Mouse (Mus musculus) testis, adult 2 months (tissue): Measurements from ENCODE around the gene Tnfsf13. TPM values are rescaled to one million over a fixed set of nuclear protein-coding genes. Genes with fewer than 3 reads are reported as not detected.
"Not testable (repeated sequence)": the region's sequence is repeated elsewhere in the genome, so short reads cannot be mapped to it uniquely, and the experiment has no call there.

Source experiments
- H3K27ac ChIP-seq: fragments of 200-500 bp; 2 replicates; pipeline ENCODE4 v1.5.1; 2012; ENCODE audit warnings: low read depth, low read length; ENCODE audit not compliant: control insufficient read depth, insufficient read depth
- H3K27me3 ChIP-seq: fragments of 200-500 bp; 2 replicates; pipeline ENCODE4 v1.6.1; 2012; ENCODE audit warnings: mild to moderate bottlenecking, low read length, moderate library complexity; ENCODE audit not compliant: control insufficient read depth, insufficient read depth
- H3K36me3 ChIP-seq: fragments of 200-500 bp; 2 replicates; pipeline ENCODE4 v1.6.1; 2012; ENCODE audit warnings: mild to moderate bottlenecking, low read length; ENCODE audit not compliant: control insufficient read depth, insufficient read depth
- H3K4me1 ChIP-seq: fragments of 200-500 bp; 2 replicates; pipeline ENCODE4 v1.6.1; 2012; ENCODE audit warnings: low read length; ENCODE audit not compliant: control insufficient read depth, insufficient read depth
- H3K4me3 ChIP-seq: fragments of 200-500 bp; 2 replicates; pipeline ENCODE4 v1.5.1; 2012; ENCODE audit warnings: low read depth, mild to moderate bottlenecking, low read length, moderate library complexity, mixed read lengths; ENCODE audit not compliant: control insufficient read depth
- CTCF ChIP-seq: fragments of 200-500 bp; IDR thresholded peaks from 2 replicates; pipeline ENCODE4 v1.5.1; 2012; ENCODE audit warnings: low read depth, mild to moderate bottlenecking, inconsistent platforms, low read length, moderate library complexity; ENCODE audit not compliant: control insufficient read depth, insufficient read depth, insufficient replicate concordance
- POLR2A ChIP-seq: fragments of 200-500 bp; IDR thresholded peaks from 2 replicates; pipeline ENCODE4 v1.6.1; 2012; ENCODE audit warnings: low read depth, mild to moderate bottlenecking, inconsistent platforms, low read length, moderate library complexity; ENCODE audit not compliant: control insufficient read depth
- polyA plus RNA-seq: library from polyadenylated mRNA; depleted of rRNA; stranded (reverse); fragments of >200 nt; gene quantifications from 2 replicates; pipeline ENCODE4 v1.2.3, GENCODE M21; 2012; rRNA removed

Tnfsf13 gene
- polyA plus RNA-seq, result 4.2 and 5.6 TPM in 2 replicates

DNA sequence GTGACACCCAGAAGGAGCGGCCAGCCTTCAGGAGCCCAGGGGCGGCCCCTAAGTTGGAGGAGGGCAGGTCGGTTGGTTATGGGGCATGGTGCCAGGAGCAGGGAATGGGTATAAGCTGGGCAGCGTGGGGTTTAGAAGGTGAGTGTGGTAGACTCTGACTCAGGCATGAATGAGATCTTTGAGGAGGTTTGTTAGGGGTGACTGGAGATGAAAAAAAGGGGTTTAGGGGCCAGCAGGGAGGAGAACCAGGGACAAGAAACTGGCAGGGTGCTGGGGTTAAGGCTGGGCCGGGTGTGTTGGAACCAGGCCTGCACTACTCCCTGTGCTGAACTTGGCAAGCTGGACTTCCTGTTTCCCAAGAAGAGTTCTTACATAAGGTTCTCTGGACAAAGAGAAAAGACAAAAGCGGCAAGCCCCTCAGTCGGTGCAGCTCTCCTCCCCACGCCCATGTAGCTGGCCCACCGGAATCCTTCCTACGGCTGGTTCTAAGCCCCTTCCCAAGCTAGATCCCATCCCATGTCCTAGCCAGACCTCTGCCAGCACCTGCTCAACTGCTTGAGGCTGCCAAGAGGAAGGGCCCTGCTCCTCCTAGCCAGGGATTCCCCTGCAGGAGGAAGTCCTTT is at the start of gene Tnfsf13:
Tnfsf13 (minus strand) TSS at position 259 of the 623 bp plus-strand sequence.
- peak within 1 kb of the TSS; percentile 96 for H3K27ac ChIP-seq
- no peak for TF ChIP-seq CTCF
- TF ChIP-seq POLR2A, result peak; percentile 42; the same call in 1 of the 2 replicates
- H3K27me3 ChIP-seq, result no peaks in the 10 kb centered on the region
- no peak within 1 kb of the TSS for H3K4me3 ChIP-seq
- peaks cover 9% of the 10 kb centered on the region for H3K4me1 ChIP-seq
- no peaks in the 10 kb centered on the region for H3K36me3 ChIP-seq

DNA sequence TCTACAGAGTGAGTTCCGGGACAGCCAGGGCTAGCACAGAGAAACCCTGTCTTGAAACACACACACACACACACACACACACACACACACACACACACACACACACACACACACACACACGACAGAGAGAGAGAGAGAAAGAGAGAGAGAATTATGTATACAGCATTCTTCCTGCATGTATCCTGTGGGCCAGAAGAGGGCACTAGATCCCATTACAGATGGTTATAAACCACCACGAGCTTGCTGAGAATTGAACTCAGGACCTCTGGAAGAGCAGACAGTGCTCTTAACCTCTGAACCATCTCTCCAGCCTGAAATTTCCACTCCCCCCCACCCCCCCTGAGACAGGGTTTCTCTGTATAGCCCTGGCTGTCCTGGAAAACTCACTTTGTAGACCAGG is 45.8 kb upstream of the Tnfsf13 start:
- not testable (repeated sequence) for H3K27ac ChIP-seq, H3K4me1 ChIP-seq, H3K36me3 ChIP-seq, H3K27me3 ChIP-seq, H3K4me3 ChIP-seq

DNA sequence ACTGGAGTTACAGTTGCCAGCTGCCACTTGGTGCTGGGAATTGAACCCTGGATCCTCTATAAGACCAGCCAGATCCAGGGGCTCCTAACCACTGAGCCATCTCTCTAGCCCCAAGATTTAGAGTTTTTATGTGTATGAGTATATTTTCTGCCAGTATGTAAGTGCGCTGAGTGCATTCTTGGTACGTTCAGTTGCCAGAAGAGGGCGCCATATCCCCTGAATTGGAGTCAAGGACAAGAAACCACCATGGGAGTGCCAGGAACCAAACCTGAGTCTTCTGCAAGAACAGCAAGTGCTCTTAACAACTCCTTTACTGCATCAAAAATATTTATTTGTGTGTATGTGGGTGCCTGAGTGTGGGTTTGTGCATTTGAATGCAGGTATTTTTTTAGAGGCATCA is 43.5 kb upstream of the Tnfsf13 start:
- Histone ChIP-seq H3K4me3 (no peak overlapping the region), H3K27ac (no peak overlapping the region), H3K36me3 (no peaks in the 10 kb centered on the region), H3K27me3 (no peaks in the 10 kb centered on the region), H3K4me1 (0 out of 2 replicates have a peak, but pooled peaks cover 2% of the 10 kb centered on the region)
- TF ChIP-seq POLR2A (no peak), CTCF (peak; percentile 38; the same call in 1 of the 2 replicates)

DNA sequence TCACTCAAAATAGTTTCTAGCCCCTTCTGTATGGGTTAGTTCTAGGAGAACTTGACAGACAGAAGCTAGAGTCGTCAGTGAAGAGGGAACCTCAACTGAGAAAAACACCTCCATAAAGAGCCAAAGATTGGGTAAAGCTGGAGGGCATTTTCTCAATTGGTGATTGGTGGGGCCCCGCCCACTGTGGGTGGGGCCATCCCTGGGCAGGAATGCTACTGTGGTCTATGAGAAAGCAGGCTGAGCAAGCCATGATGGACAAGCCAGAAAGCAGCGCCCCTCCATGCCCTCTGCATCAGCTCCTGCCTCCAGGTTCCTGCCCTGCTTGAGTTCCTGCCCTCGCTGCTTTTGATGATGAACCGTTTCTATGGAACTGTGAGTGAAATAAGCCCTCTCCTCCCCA is 40.4 kb upstream of the Tnfsf13 start:
- Histone ChIP-seq H3K36me3 (no peaks in the 10 kb centered on the region), H3K27ac (no peak overlapping the region), H3K4me1 (0 out of 2 replicates have a peak, but pooled peaks cover 2% of the 10 kb centered on the region), H3K4me3 (no peak overlapping the region), H3K27me3 (no peaks in the 10 kb centered on the region)
- TF ChIP-seq CTCF (no peak), POLR2A (no peak)

DNA sequence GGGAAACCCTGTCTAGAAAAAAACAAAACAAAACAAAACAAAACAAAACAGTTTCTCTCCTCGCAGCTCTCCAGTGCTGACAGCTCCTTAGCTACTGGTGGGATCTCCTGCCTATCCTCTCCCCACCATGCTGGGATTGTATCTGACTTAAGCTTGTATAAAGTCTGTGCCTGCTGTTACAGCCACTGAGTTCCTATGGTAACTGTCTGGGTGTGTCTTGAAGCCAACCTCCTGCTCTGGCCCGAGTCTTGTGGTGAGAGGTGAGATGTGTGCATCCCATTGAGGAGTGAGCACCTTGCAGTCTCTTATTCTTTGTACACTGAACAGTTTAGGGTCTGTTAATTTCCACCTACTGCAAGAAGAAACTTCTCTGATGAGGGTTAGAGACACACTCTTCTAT is 37.5 kb upstream of the Tnfsf13 start:
- Histone ChIP-seq H3K4me3 (no peak overlapping the region), H3K4me1 (peaks cover 2% of the 10 kb centered on the region; the same call in 1 of the 2 replicates), H3K27ac (no peak overlapping the region), H3K36me3 (no peaks in the 10 kb centered on the region), H3K27me3 (no peaks in the 10 kb centered on the region)
- TF ChIP-seq POLR2A (no peak), CTCF (no peak)

DNA sequence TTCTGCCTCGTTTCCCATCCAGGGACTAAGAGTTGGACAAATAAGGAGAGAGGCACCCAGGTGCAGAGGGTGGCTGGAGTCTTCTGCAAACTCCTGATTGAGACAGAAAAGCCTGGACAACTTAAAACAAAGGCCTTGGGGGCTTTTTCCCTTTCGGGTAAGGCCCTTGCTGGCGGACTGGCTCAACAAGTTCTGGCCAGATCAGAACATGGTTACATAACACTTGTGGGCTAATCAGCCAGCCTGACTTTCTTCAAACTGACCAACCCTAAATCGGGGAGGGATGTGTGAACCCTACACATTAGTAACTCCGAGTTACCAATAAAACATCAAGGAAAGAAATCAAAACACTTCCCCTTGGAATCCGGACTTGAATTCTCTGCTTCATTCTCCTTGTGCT is 35.3 kb upstream of the Tnfsf13 start:
- no peak for TF ChIP-seq CTCF
- no peak for TF ChIP-seq POLR2A

DNA sequence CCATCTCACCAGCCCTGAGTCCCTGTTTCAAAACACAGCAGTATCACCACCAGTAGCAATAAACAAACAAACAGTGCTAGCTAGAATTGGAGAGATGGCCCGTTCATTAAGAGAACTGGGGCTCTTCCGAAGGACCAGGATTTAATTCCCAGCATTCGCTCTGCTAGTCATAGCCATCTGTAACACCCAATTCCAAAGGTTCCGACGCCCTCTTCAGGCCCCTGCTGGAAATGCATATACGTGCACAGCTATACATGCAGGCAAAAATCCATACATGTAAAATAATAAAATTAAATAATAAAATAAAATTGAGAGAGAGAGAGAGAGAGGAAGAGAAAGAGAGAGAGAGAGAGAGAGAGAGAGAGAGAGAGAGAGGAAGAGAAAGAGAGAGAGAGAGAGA is 33.8 kb upstream of the Tnfsf13 start:
- no peaks in the 10 kb centered on the region for H3K27me3 ChIP-seq
- no peak overlapping the region for H3K4me3 ChIP-seq
- H3K36me3 ChIP-seq, result no peaks in the 10 kb centered on the region
- peaks cover 2% of the 10 kb centered on the region for H3K4me1 ChIP-seq
- no peak overlapping the region for H3K27ac ChIP-seq
- TF ChIP-seq POLR2A, result no peak
- peak; percentile 11; the same call in 1 of the 2 replicates for TF ChIP-seq CTCF

More for the DNA sequence above, 35.3 kb upstream of the Tnfsf13 start:
- Histone ChIP-seq H3K27me3 (no peaks in the 10 kb centered on the region), H3K4me3 (no peak overlapping the region), H3K36me3 (no peaks in the 10 kb centered on the region), H3K4me1 (no peaks in the 10 kb centered on the region; the same call in none of the 2 replicates), H3K27ac (no peak overlapping the region)
